Mouse (Mus musculus) cerebellum, adult 2 months (tissue): ENCODE measurements around the gene Xpnpep1.

Experiments used
- CTCF ChIP-seq: fragments of 200-500 bp; IDR thresholded peaks from 2 replicates; pipeline ENCODE4 v1.5.1; 2011; ENCODE audit warnings: low read depth, mild to moderate bottlenecking, control low read depth, low read length, moderate library complexity, borderline replicate concordance; ENCODE audit not compliant: insufficient read depth
- POLR2A ChIP-seq: fragments of 200-500 bp; IDR thresholded peaks from 2 replicates; pipeline ENCODE4 v1.6.1; 2011; ENCODE audit warnings: low read length, control low read depth, borderline replicate concordance; ENCODE audit not compliant: insufficient read depth

GRCm38 (mm10) chr19:53014910-53015710 lies 24.9 kb downstream of the Xpnpep1 start:
- TF ChIP-seq POLR2A (no peak), CTCF (no peak)
